Mouse (Mus musculus) hindbrain, embryonic 15.5 days (tissue): ENCODE measurements around the gene Psmb7. TPM values are rescaled to one million over a fixed set of nuclear protein-coding genes. Genes with fewer than 3 reads are reported as not detected.
A peak's percentile ranks its signal among the peaks of the same experiment; 100 is the strongest.

ENCODE experiments used
- ATAC-seq: fragments of 200-750 bp; cut with Nextera tagmentation; 2 replicates; pipeline ENCODE4 v1.8.0; 2017; ENCODE audit warnings: low read depth, moderate number of reproducible peaks, moderate TSS enrichment; ENCODE audit not compliant: low FRiP score
- H3K27ac ChIP-seq: fragments of 300-500 bp; sonication (generic); replicated peaks from 2 replicates; pipeline ENCODE4 v1.5.1; 2015; ENCODE audit warnings: mild to moderate bottlenecking, inconsistent platforms
- H3K27me3 ChIP-seq: fragments of 300-500 bp; sonication (generic); 2 replicates; pipeline ENCODE4 v1.6.1; 2015; ENCODE audit warnings: control low read depth, inconsistent platforms
- H3K36me3 ChIP-seq: fragments of 300-500 bp; sonication (generic); 2 replicates; pipeline ENCODE4 v1.6.1; 2015; ENCODE audit warnings: control low read depth, inconsistent platforms
- H3K4me1 ChIP-seq: fragments of 300-500 bp; sonication (generic); replicated peaks from 2 replicates; pipeline ENCODE4 v1.6.1; 2015; ENCODE audit warnings: control low read depth, inconsistent platforms
- H3K4me2 ChIP-seq: fragments of 300-500 bp; sonication (generic); 2 replicates; pipeline ENCODE4 v1.6.1; 2015; ENCODE audit warnings: moderate library complexity, mild to moderate bottlenecking, inconsistent platforms
- H3K4me3 ChIP-seq: fragments of 300-500 bp; sonication (generic); 2 replicates; pipeline ENCODE4 v1.5.1; 2015; ENCODE audit warnings: mild to moderate bottlenecking, inconsistent platforms
- H3K9ac ChIP-seq: fragments of 300-500 bp; sonication (generic); 2 replicates; pipeline ENCODE4 v1.6.1; 2015; ENCODE audit warnings: inconsistent platforms
- H3K9me3 ChIP-seq: fragments of 300-500 bp; sonication (generic); 2 replicates; pipeline ENCODE4 v1.6.1; 2016; ENCODE audit warnings: control low read depth, inconsistent platforms
- WGBS: fragments of 180-500 bp; shearing (Covaris S2); methylation state at CpG from one replicate; pipeline ENCODE4 v1.1.7; 2015; 5-methylcytosine and 5-hydroxymethylcytosine counted together
- polyA plus RNA-seq: library from polyadenylated mRNA; unstranded; fragments of >200 nt; fragmentation: Nextera tagmentation; extraction: Ambion mirVana; gene quantifications from 2 replicates; pipeline ENCODE4 v1.2.1, GENCODE M21; 2015

Gene Psmb7
- polyA plus RNA-seq, 1 experiment from 2014 or later: 269 TPM

DNA sequence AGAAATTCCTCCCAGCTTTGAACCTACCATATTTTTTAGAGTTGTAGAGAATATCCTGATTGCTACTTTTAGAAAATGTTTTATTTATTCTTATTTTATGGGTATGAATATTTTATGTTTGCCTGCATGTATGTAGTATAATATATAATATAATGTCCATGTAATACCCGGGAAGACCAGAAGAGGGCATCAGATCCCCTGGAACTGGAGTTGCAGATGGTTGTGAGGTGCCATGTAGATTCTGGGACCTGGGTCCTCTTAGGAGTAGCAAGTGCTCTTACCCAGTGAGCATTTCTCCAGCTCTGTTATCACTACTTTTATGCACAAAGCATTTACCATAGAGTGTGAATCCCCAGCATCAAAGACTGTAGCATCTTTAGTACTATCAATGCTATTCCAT lies 17.5 kb upstream of the Psmb7 start:
- H3K4me2 ChIP-seq: no peak overlapping the region
- H3K27ac ChIP-seq: no peak overlapping the region
- H3K9ac ChIP-seq: no peak overlapping the region
- ATAC-seq: no peak
- H3K9me3 ChIP-seq: no peaks in the 10 kb centered on the region
- 8% methylated on average over 1 of the region's 1 CpGs for WGBS
- peaks cover 6% of the 10 kb centered on the region; the same call in 1 of the 2 replicates for H3K4me1 ChIP-seq
- no peaks in the 10 kb centered on the region for H3K36me3 ChIP-seq
- H3K27me3 ChIP-seq: 0 out of 2 replicates have a peak, but pooled peaks cover 3% of the 10 kb centered on the region
- H3K4me3 ChIP-seq: no peak overlapping the region

DNA sequence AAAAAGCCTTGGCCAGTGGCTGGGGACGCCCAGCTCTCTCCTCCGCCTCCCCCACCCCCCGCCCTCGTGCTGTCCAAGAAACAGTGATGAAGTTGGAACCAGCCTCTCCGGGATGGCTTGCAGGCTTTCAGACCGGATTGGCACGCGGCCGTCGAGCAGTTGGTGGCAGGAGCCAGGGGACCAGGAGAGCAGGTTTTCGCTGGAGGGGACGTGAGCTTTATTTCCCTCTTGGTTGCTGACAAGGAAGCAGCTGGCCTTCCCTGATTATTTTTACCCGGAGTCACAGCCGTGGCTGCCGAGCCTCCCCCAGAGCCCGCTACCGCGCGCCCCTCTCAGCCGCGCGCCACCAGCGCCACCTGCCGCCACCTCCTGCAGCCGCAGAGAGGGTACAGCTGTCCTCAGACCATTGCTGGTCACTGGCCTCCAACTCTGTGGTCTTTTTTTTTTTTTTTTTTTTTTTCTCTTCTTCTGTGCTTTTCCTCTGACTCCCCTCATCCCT lies 14.5 kb upstream of the Psmb7 start:
- Histone ChIP-seq H3K4me2 (peak overlapping the region; percentile 70), H3K36me3 (no peaks in the 10 kb centered on the region), H3K9me3 (no peaks in the 10 kb centered on the region), H3K4me1 (peaks cover 6% of the 10 kb centered on the region; the same call in 1 of the 2 replicates), H3K9ac (peak overlapping the region; percentile 44; the same call in 1 of the 2 replicates), H3K27ac (peak overlapping the region; percentile 68), H3K27me3 (0 out of 2 replicates have a peak, but pooled peaks cover 3% of the 10 kb centered on the region), H3K4me3 (peak overlapping the region; percentile 43)
- WGBS: under 1% methylated on average over 25 of the region's 25 CpGs
- peak; percentile 96 for ATAC-seq

GRCm38 (mm10) chr2:38653694-38654093 lies 9.8 kb upstream of the Psmb7 start:
- no peak overlapping the region for H3K27ac ChIP-seq
- H3K36me3 ChIP-seq: no peaks in the 10 kb centered on the region
- no peaks in the 10 kb centered on the region for H3K9me3 ChIP-seq
- H3K4me1 ChIP-seq: peaks cover 12% of the 10 kb centered on the region
- no peak for ATAC-seq
- H3K9ac ChIP-seq: no peak overlapping the region
- H3K4me3 ChIP-seq: no peak overlapping the region
- H3K27me3 ChIP-seq: no peaks in the 10 kb centered on the region
- WGBS: 72% methylated on average over 2 of the region's 2 CpGs
- H3K4me2 ChIP-seq: no peak overlapping the region

- no peak for ATAC-seq
- no peak overlapping the region for H3K9ac ChIP-seq
Observed at GRCm38 (mm10) chr2:38653293-38653619, 9.4 kb upstream of the Psmb7 start.

GRCm38 (mm10) chr2:38652565-38653292 lies 8.8 kb upstream of the Psmb7 start:
- Histone ChIP-seq H3K27ac (no peak overlapping the region), H3K9ac (no peak overlapping the region), H3K27me3 (no peaks in the 10 kb centered on the region), H3K4me3 (no peak overlapping the region), H3K36me3 (no peaks in the 10 kb centered on the region), H3K4me1 (peaks cover 5% of the 10 kb centered on the region; the same call in 1 of the 2 replicates), H3K4me2 (no peak overlapping the region), H3K9me3 (no peaks in the 10 kb centered on the region)
- WGBS: 59% methylated on average over 10 of the region's 10 CpGs
- ATAC-seq: peak; percentile 36; the same call in 1 of the 2 replicates

More at GRCm38 (mm10) chr2:38653293-38653619, 9.4 kb upstream of the Psmb7 start:
- H3K4me3 ChIP-seq: no peak overlapping the region
- H3K27ac ChIP-seq: no peak overlapping the region
- H3K4me2 ChIP-seq: no peak overlapping the region
- peaks cover 10% of the 10 kb centered on the region; the same call in 1 of the 2 replicates for H3K4me1 ChIP-seq
- no peaks in the 10 kb centered on the region for H3K27me3 ChIP-seq
- H3K36me3 ChIP-seq: no peaks in the 10 kb centered on the region
- no peaks in the 10 kb centered on the region for H3K9me3 ChIP-seq
- WGBS: 93% methylated on average over 5 of the region's 5 CpGs

GRCm38 (mm10) chr2:38652098-38652497 lies 8.2 kb upstream of the Psmb7 start:
- Histone ChIP-seq H3K27ac (no peak overlapping the region), H3K27me3 (no peaks in the 10 kb centered on the region), H3K9me3 (no peaks in the 10 kb centered on the region), H3K4me2 (no peak overlapping the region), H3K4me3 (no peak overlapping the region), H3K4me1 (peaks cover 11% of the 10 kb centered on the region), H3K36me3 (no peaks in the 10 kb centered on the region), H3K9ac (no peak overlapping the region)
- no peak for ATAC-seq
- 79% methylated on average over 7 of the region's 7 CpGs for WGBS

DNA sequence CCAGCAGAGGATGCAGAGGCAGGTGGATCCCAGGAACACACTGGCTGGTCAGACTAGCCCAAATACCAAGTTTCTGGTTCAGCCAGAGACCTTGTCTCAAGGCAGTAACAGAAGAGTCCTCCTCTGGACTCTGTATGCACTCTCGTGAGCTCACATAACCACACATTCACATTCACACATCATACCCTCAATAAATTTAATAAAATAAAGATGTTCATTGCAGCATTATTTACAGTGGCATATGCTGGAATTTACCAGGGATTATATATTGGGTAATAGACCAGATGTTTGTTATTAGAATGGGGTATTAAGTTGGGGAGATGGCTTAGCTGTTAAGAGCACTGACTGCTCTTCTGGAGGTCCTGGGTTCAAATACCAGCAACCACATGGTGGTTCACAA lies 6.5 kb upstream of the Psmb7 start:
- 74% methylated on average over 1 of the region's 1 CpGs for WGBS
- Histone ChIP-seq H3K9ac (no peak overlapping the region), H3K36me3 (no peaks in the 10 kb centered on the region), H3K27me3 (no peaks in the 10 kb centered on the region), H3K4me1 (peaks cover 13% of the 10 kb centered on the region), H3K4me2 (no peak overlapping the region), H3K9me3 (no peaks in the 10 kb centered on the region), H3K4me3 (no peak overlapping the region), H3K27ac (no peak overlapping the region)
- ATAC-seq: no peak

DNA sequence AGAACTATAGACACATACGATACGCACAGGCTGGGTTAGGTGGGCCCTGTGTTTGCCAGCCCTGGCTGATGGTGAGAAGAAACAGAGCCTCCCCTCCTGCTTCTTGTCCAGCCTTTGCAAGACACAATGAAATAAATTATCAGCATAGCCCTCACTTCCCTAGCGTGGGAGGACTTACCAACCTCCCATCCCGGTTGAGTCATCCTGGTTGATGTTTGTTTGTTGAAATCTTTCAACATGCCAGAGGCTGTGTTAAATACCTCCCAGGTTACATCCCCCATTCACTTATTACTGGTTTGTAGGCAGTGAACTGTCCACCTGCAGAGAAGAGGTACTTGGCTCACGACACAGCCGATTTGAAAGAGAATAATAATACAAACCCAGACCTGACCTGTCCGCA lies 3.8 kb upstream of the Psmb7 start:
- no peaks in the 10 kb centered on the region for H3K36me3 ChIP-seq
- H3K9ac ChIP-seq: no peak overlapping the region
- 70% methylated on average over 7 of the region's 7 CpGs for WGBS
- peaks cover 21% of the 10 kb centered on the region for H3K4me1 ChIP-seq
- no peak; the same call in 1 of the 2 replicates for ATAC-seq
- H3K27me3 ChIP-seq: no peaks in the 10 kb centered on the region
- H3K4me3 ChIP-seq: no peak overlapping the region
- no peaks in the 10 kb centered on the region for H3K9me3 ChIP-seq
- H3K4me2 ChIP-seq: peak overlapping the region; percentile 7; the same call in 1 of the 2 replicates
- H3K27ac ChIP-seq: peak overlapping the region; percentile 71

DNA sequence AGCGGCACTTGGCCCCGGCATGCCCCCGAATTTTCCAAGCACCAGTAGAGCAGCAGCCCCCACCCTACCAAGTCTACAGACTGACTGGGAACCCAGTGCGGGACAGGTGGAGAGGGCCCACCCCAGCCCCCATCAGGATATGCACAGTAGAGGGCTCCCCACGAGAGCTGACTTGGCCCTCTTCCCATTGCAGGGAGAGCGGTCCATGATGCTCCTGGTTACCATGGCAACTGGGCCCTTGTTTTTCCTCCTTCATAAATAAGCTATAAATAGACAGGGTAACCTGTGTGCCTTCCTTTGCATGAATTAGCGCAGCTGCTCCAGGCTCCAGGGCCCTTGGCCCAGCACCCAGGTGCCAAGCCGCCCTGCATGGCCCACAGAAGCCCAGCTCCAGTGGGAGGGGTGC lies 3.3 kb upstream of the Psmb7 start:
- Histone ChIP-seq H3K27me3 (no peaks in the 10 kb centered on the region), H3K36me3 (no peaks in the 10 kb centered on the region), H3K27ac (peak overlapping the region; percentile 71), H3K4me2 (peak overlapping the region; percentile 7; the same call in 1 of the 2 replicates), H3K4me3 (no peak overlapping the region), H3K9me3 (no peaks in the 10 kb centered on the region), H3K4me1 (peaks cover 25% of the 10 kb centered on the region), H3K9ac (no peak overlapping the region)
- peak; percentile 71 for ATAC-seq
- 50% methylated on average over 8 of the region's 8 CpGs for WGBS

GRCm38 (mm10) chr2:38645936-38646335 lies 2.0 kb upstream of the Psmb7 start:
- WGBS: 2% methylated on average over 3 of the region's 3 CpGs
- Histone ChIP-seq H3K27ac (no peak overlapping the region), H3K36me3 (peaks cover 11% of the 10 kb centered on the region), H3K4me1 (peaks cover 31% of the 10 kb centered on the region), H3K27me3 (no peaks in the 10 kb centered on the region), H3K4me2 (no peak overlapping the region), H3K9ac (no peak overlapping the region), H3K4me3 (no peak overlapping the region), H3K9me3 (no peaks in the 10 kb centered on the region)
- ATAC-seq: peak; percentile 43; the same call in 1 of the 2 replicates

DNA sequence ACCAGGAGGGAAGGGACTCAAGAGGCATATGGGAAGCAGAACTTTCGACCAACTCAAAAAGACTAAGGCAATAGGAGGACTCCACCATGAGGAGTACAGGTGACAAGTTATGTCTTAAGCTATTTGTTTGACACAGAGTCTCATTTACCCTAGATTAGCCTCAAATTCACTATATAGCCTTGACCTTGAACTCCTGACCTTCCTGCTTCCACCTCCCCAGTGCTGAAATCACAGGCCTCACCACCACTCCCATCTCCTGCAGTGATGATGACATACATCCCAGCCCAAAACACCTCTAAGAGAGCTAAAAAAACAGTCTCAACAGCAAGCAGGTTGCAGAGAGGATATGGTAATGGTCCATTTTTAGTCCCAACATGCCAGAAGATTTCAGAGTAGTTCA lies 2.1 kb downstream of the Psmb7 start:
- Histone ChIP-seq H3K9ac (no peak overlapping the region), H3K36me3 (peaks cover 38% of the 10 kb centered on the region), H3K4me3 (no peak overlapping the region), H3K27me3 (no peaks in the 10 kb centered on the region), H3K4me1 (peaks cover 23% of the 10 kb centered on the region), H3K4me2 (no peak overlapping the region), H3K27ac (no peak overlapping the region), H3K9me3 (no peaks in the 10 kb centered on the region)
- WGBS: 94% methylated on average over 1 of the region's 1 CpGs
- no peak for ATAC-seq

DNA sequence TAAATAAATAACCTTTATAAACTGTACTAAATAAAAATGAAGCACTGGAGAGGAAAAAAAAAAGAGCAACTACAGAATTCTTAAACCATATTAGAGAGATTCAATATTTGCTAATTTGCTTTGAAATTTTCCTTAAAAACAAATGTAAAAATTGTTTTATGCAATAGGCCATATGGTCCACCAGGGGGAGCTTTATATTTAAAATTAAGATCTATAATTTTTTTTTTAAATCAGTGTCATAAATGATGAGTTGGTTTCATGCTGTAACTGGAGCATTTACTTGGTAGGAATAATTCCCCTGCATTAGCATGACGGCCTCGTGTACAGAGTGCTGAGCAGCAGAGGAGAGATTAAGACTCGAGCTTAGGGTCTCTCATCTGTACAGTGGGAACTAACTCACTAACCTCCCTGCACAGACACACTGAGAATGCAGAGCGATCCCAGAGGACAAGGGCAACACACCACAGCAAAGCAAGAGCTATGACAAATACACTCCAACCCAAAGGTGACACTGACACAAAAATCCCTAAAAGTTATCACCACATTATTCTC lies 6.1 kb downstream of the Psmb7 start:
- H3K9me3 ChIP-seq: no peaks in the 10 kb centered on the region
- no peak overlapping the region for H3K27ac ChIP-seq
- H3K4me1 ChIP-seq: peaks cover 12% of the 10 kb centered on the region
- H3K4me2 ChIP-seq: no peak overlapping the region
- 76% methylated on average over 4 of the region's 4 CpGs for WGBS
- H3K36me3 ChIP-seq: peaks cover 71% of the 10 kb centered on the region
- no peak overlapping the region for H3K4me3 ChIP-seq
- no peak for ATAC-seq
- H3K9ac ChIP-seq: no peak overlapping the region
- H3K27me3 ChIP-seq: no peaks in the 10 kb centered on the region
